Comparison of ENCODE assay signal across 7 mouse cellular contexts in the genomic region with DNA sequence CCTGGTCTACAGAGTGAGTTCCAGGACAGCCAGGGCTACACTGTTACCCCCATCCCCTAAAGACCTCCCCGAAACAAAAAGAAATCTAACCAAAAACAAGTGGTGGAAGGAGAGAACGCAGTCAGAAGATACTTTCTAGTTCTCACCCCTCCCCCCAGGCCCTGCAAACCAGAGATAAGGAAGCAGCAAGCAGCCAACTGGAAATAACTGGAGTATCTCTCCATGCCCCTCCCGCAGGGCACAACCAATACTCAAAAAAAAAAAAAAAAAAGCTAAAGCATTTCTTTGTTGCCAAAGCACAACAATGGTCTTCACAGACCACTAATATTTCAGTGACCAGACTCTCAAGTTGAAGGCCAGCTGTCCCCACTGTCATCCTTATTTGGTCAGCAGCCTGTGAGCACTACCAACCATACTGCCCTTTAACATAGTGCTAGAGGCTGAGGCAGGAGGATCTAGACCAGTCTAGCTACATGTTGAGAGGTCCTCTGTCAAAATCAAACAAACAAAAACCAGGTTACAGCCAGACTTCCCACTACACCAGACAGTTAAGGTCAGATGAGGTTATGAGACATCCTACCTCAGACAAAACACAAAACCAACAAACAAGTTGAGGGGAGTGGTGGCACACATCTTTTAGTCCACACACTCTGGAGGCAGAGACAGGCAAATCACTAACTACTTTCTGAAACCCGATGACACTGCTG. TPM values are rescaled to one million over a fixed set of nuclear protein-coding genes. Genes with fewer than 3 reads are reported as not detected.
DNase-seq lines count a peak whose midpoint lies in the region; ATAC-seq and TF ChIP-seq lines count a peak whose summit lies in the region.

No protein-coding gene starts in this region.

- no peaks in the 10 kb centered on the region; the same call in 1 of the 2 replicates for H3K79me2 ChIP-seq in heart, adult 2 months (replicated peaks; ENCODE audit: control insufficient read depth, insufficient read depth, low read length)

- intact Hi-C loops in heart, adult 2 months (cut with DNase I): no loop called here

- H3K27me3 ChIP-seq in heart, postnatal 0 days (ENCODE audit: control insufficient read depth, insufficient read depth, low read length): no peaks in the 10 kb centered on the region
- H3K27me3 ChIP-seq in heart, adult 2 months (ENCODE audit: control insufficient read depth, insufficient read depth, low read length): no peaks in the 10 kb centered on the region
- no peaks in the 10 kb centered on the region for H3K27me3 ChIP-seq in limb, embryonic 14.5 days (ENCODE audit: control insufficient read depth, insufficient read depth, low read length)
- H3K27me3 ChIP-seq in neural tube, embryonic 13.5 days: no peaks in the 10 kb centered on the region
- no peaks in the 10 kb centered on the region for H3K27me3 ChIP-seq in thymus, adult 2 months (ENCODE audit: control insufficient read depth, insufficient read depth, low read length)

- no peak overlapping the region for H3K27ac ChIP-seq in heart, postnatal 0 days (ENCODE audit: low read depth)
- H3K27ac ChIP-seq in heart, adult 2 months: no peak overlapping the region
- H3K27ac ChIP-seq in limb, embryonic 14.5 days (replicated peaks; ENCODE audit: low read depth, low read length): no peak overlapping the region
- H3K27ac ChIP-seq in neural tube, embryonic 13.5 days (replicated peaks): no peak overlapping the region
- H3K27ac ChIP-seq in thymus, adult 2 months (ENCODE audit: control insufficient read depth, insufficient read depth, low read length): no peak overlapping the region

- TF ChIP-seq CTCF in heart, postnatal 0 days (IDR thresholded peaks at IDR 0.05; ENCODE audit: low read depth): no peak
- no peak for TF ChIP-seq CTCF in heart, adult 2 months (IDR thresholded peaks at IDR 0.05)
- no peak for TF ChIP-seq CTCF in thymus, adult 2 months (IDR thresholded peaks at IDR 0.05; ENCODE audit: borderline replicate concordance, control insufficient read depth, extremely low read depth, insufficient read depth, low read length, poor library complexity)

- no peak for TF ChIP-seq POLR2A in heart, adult 2 months (IDR thresholded peaks at IDR 0.05; ENCODE audit: insufficient read depth, low read depth, low read length)
- TF ChIP-seq POLR2A in limb, embryonic 14.5 days (IDR thresholded peaks at IDR 0.05; ENCODE audit: borderline replicate concordance, extremely low read depth, insufficient read depth, insufficient read length): no peak
- no peak for TF ChIP-seq POLR2A in thymus, adult 2 months (IDR thresholded peaks at IDR 0.05; ENCODE audit: control insufficient read depth, extremely low read depth, insufficient read depth, low read length, poor library complexity)

- H3K4me1 ChIP-seq in heart, postnatal 0 days (ENCODE audit: control insufficient read depth, insufficient read depth): peaks cover 22% of the 10 kb centered on the region
- H3K4me1 ChIP-seq in heart, adult 2 months (ENCODE audit: control insufficient read depth, insufficient read depth, low read length): peaks cover 9% of the 10 kb centered on the region
- peaks cover 11% of the 10 kb centered on the region for H3K4me1 ChIP-seq in limb, embryonic 14.5 days (ENCODE audit: control insufficient read depth, insufficient read depth, low read length)
- H3K4me1 ChIP-seq in neural tube, embryonic 13.5 days (replicated peaks): peaks cover 38% of the 10 kb centered on the region
- H3K4me1 ChIP-seq in thymus, adult 2 months (replicated peaks; ENCODE audit: control insufficient read depth, insufficient read depth, low read length): peaks cover 11% of the 10 kb centered on the region

- no peak for DNase-seq in heart, postnatal 0 days (ENCODE audit: low spot score)
- DNase-seq in heart, adult 2 months: no peak
- DNase-seq in limb, embryonic 14.5 days (ENCODE audit: low spot score): no peak
- no peak for DNase-seq in ovary, adult 18-20 months (ENCODE audit: low spot score)
- no peak for DNase-seq in thymus, adult 2 months

- no peak for ATAC-seq in heart, postnatal 0 days (ENCODE audit: insufficient read depth, low read depth)
- ATAC-seq in common myeloid progenitor, adult 5-6 weeks (replicated peaks; ENCODE audit: low read depth, poor library complexity, severe bottlenecking): peak; percentile 58
- ATAC-seq in limb, embryonic 14.5 days (ENCODE audit: low FRiP score, low read depth): no peak
- ATAC-seq in neural tube, embryonic 13.5 days (ENCODE audit: low read depth): no peak

- H3K4me2 ChIP-seq in heart, postnatal 0 days (ENCODE audit: low read depth, low read length): peak overlapping the region; percentile 99; the same call in 1 of the 2 replicates
- H3K4me2 ChIP-seq in limb, embryonic 14.5 days (replicated peaks; ENCODE audit: low read depth, low read length, severe bottlenecking): no peak overlapping the region
- peak overlapping the region; percentile 95 for H3K4me2 ChIP-seq in neural tube, embryonic 13.5 days

- no peak overlapping the region for H3K9ac ChIP-seq in heart, postnatal 0 days (replicated peaks; ENCODE audit: low read depth, low read length)
- no peak overlapping the region for H3K9ac ChIP-seq in heart, adult 2 months (ENCODE audit: low read depth, low read length)
- no peak overlapping the region for H3K9ac ChIP-seq in limb, embryonic 14.5 days (ENCODE audit: low read depth, low read length, severe bottlenecking)
- peak overlapping the region; percentile 94; the same call in 1 of the 2 replicates for H3K9ac ChIP-seq in neural tube, embryonic 13.5 days

- no peak overlapping the region for H3K4me3 ChIP-seq in heart, postnatal 0 days (ENCODE audit: low read depth, low read length)
- no peak overlapping the region for H3K4me3 ChIP-seq in heart, adult 2 months
- 0 out of 2 replicates have a peak overlapping the region, but pooled peaks have one; percentile 68 for H3K4me3 ChIP-seq in limb, embryonic 14.5 days (replicated peaks; ENCODE audit: low read length)
- H3K4me3 ChIP-seq in neural tube, embryonic 13.5 days: no peak overlapping the region
- no peak overlapping the region for H3K4me3 ChIP-seq in thymus, adult 2 months (ENCODE audit: control insufficient read depth, insufficient read depth, low read length)

- 26% methylated on average over 4 of the region's 4 CpGs for WGBS in heart, postnatal 0 days
- 27% methylated on average over 4 of the region's 4 CpGs for WGBS in heart, adult 2 months
- WGBS in limb, embryonic 14.5 days: 76% methylated on average over 4 of the region's 4 CpGs
- WGBS in neural tube, embryonic 13.5 days: 69% methylated on average over 4 of the region's 4 CpGs
- WGBS in thymus, adult 2 months: 44% methylated on average over 4 of the region's 4 CpGs

- no peak for TF ChIP-seq EP300 in heart, postnatal 0 days (IDR thresholded peaks at IDR 0.05; ENCODE audit: low read depth)
- no peak for TF ChIP-seq EP300 in heart, adult 2 months (IDR thresholded peaks at IDR 0.05; ENCODE audit: insufficient read depth, low read depth, low read length)

- H3K36me3 ChIP-seq in heart, postnatal 0 days (replicated peaks; ENCODE audit: control insufficient read depth, insufficient read depth, low read length): peaks cover 34% of the 10 kb centered on the region
- H3K36me3 ChIP-seq in heart, adult 2 months (ENCODE audit: control insufficient read depth, insufficient read depth, low read length): no peaks in the 10 kb centered on the region
- H3K36me3 ChIP-seq in limb, embryonic 14.5 days (ENCODE audit: control insufficient read depth, insufficient read depth, low read length): peaks cover 32% of the 10 kb centered on the region
- H3K36me3 ChIP-seq in neural tube, embryonic 13.5 days: peaks cover 41% of the 10 kb centered on the region
- no peaks in the 10 kb centered on the region for H3K36me3 ChIP-seq in thymus, adult 2 months (ENCODE audit: control insufficient read depth, insufficient read depth, low read length)

- no peaks in the 10 kb centered on the region for H3K9me3 ChIP-seq in heart, postnatal 0 days (replicated peaks; ENCODE audit: control insufficient read depth, low read length)
- no peaks in the 10 kb centered on the region for H3K9me3 ChIP-seq in limb, embryonic 14.5 days (ENCODE audit: control insufficient read depth, low read length)
- no peaks in the 10 kb centered on the region for H3K9me3 ChIP-seq in neural tube, embryonic 13.5 days

RNA-seq across cellular contexts. Expression of a gene that starts 6.5 kb away (rescaled TPM):
- total RNA-seq in heart, postnatal 0 days (2014; rRNA removed; ENCODE audit: low replicate concordance): 77.9 and 130 TPM in 2 replicates
- 171 and 174 TPM in 2 replicates for polyA plus RNA-seq in heart, postnatal 0 days (2015; fragmentation: Nextera tagmentation; extraction: Ambion mirVana)
- 100 to 1,000 TPM; 101 to 114 TPM for total RNA-seq in heart, adult 2 months (2021)
- polyA plus RNA-seq in heart, adult 2 months (2012; rRNA removed): 97.3 and 117 TPM in 2 replicates
- 94.0 and 136 TPM in 2 replicates for total RNA-seq in common myeloid progenitor, adult 5-6 weeks (2017)
- polyA plus RNA-seq in limb, embryonic 14.5 days (2012; rRNA removed): 156 and 171 TPM in 2 replicates
- polyA plus RNA-seq in limb, embryonic 14.5 days (2014; fragmentation: Nextera tagmentation; extraction: Ambion mirVana): 316 and 318 TPM in 2 replicates
- 224 and 235 TPM in 2 replicates for polyA plus RNA-seq in neural tube, embryonic 13.5 days (2015; fragmentation: Nextera tagmentation; extraction: Ambion mirVana)
- polyA plus RNA-seq in thymus, adult 2 months (2012; rRNA removed): 71.2 and 78.5 TPM in 2 replicates

RNA-seq across cellular contexts. Expression of a gene that starts 8.0 kb away (rescaled TPM):
- total RNA-seq in heart, postnatal 0 days (2014; rRNA removed; ENCODE audit: low replicate concordance): 15.9 and 27.1 TPM in 2 replicates
- 12.8 and 13.4 TPM in 2 replicates for polyA plus RNA-seq in heart, postnatal 0 days (2015; fragmentation: Nextera tagmentation; extraction: Ambion mirVana)
- total RNA-seq in heart, adult 2 months (2021): 10 to 100 TPM; 26.3 to 33.1 TPM
- 19.6 and 21.3 TPM in 2 replicates for polyA plus RNA-seq in heart, adult 2 months (2012; rRNA removed)
- total RNA-seq in common myeloid progenitor, adult 5-6 weeks (2017): 0.29 and 1.3 TPM in 2 replicates
- polyA plus RNA-seq in limb, embryonic 14.5 days (2012; rRNA removed): 22.1 and 24.1 TPM in 2 replicates
- 9.5 and 11.6 TPM in 2 replicates for polyA plus RNA-seq in limb, embryonic 14.5 days (2014; fragmentation: Nextera tagmentation; extraction: Ambion mirVana)
- 28.4 and 29.9 TPM in 2 replicates for polyA plus RNA-seq in neural tube, embryonic 13.5 days (2015; fragmentation: Nextera tagmentation; extraction: Ambion mirVana)
- 8.3 and 9.8 TPM in 2 replicates for polyA plus RNA-seq in thymus, adult 2 months (2012; rRNA removed)

RNA-seq across cellular contexts. Expression of a gene that starts 12.4 kb away (rescaled TPM):
- total RNA-seq in heart, postnatal 0 days (2014; rRNA removed; ENCODE audit: low replicate concordance): 11.3 and 25.2 TPM in 2 replicates
- 11.4 and 12.5 TPM in 2 replicates for polyA plus RNA-seq in heart, postnatal 0 days (2015; fragmentation: Nextera tagmentation; extraction: Ambion mirVana)
- total RNA-seq in heart, adult 2 months (2021): 10 to 100 TPM; 21.0 to 26.5 TPM
- polyA plus RNA-seq in heart, adult 2 months (2012; rRNA removed): 20.1 and 27.1 TPM in 2 replicates
- total RNA-seq in common myeloid progenitor, adult 5-6 weeks (2017): 7.9 and 12.2 TPM in 2 replicates
- 33.4 and 44.3 TPM in 2 replicates for polyA plus RNA-seq in limb, embryonic 14.5 days (2012; rRNA removed)
- polyA plus RNA-seq in limb, embryonic 14.5 days (2014; fragmentation: Nextera tagmentation; extraction: Ambion mirVana): 17.6 and 22.1 TPM in 2 replicates
- 22.4 and 23.3 TPM in 2 replicates for polyA plus RNA-seq in neural tube, embryonic 13.5 days (2015; fragmentation: Nextera tagmentation; extraction: Ambion mirVana)
- 47.4 and 54.5 TPM in 2 replicates for polyA plus RNA-seq in thymus, adult 2 months (2012; rRNA removed)

RNA-seq across cellular contexts. Expression of a gene that starts 20.7 kb away (rescaled TPM):
- 45.7 and 51.8 TPM in 2 replicates for total RNA-seq in heart, postnatal 0 days (2014; rRNA removed; ENCODE audit: low replicate concordance)
- polyA plus RNA-seq in heart, postnatal 0 days (2015; fragmentation: Nextera tagmentation; extraction: Ambion mirVana): 5.1 and 5.4 TPM in 2 replicates
- total RNA-seq in heart, adult 2 months (2021): 10 to 100 TPM in 1 of 2 experiments, 1 to 10 TPM in 1; 10.0 to 10.9 TPM
- 6.7 and 11.7 TPM in 2 replicates for polyA plus RNA-seq in heart, adult 2 months (2012; rRNA removed)
- total RNA-seq in common myeloid progenitor, adult 5-6 weeks (2017): 0.82 and 0.87 TPM in 2 replicates
- polyA plus RNA-seq in limb, embryonic 14.5 days (2012; rRNA removed): 6.7 and 7.2 TPM in 2 replicates
- 2.4 and 2.5 TPM in 2 replicates for polyA plus RNA-seq in limb, embryonic 14.5 days (2014; fragmentation: Nextera tagmentation; extraction: Ambion mirVana)
- 15.1 and 16.5 TPM in 2 replicates for polyA plus RNA-seq in neural tube, embryonic 13.5 days (2015; fragmentation: Nextera tagmentation; extraction: Ambion mirVana)
- 1.7 and 2.7 TPM in 2 replicates for polyA plus RNA-seq in thymus, adult 2 months (2012; rRNA removed)

RNA-seq across cellular contexts. Expression of a gene that starts 27.7 kb away (rescaled TPM):
- total RNA-seq in heart, postnatal 0 days (2014; rRNA removed; ENCODE audit: low replicate concordance): 4.5 and 4.9 TPM in 2 replicates
- polyA plus RNA-seq in heart, postnatal 0 days (2015; fragmentation: Nextera tagmentation; extraction: Ambion mirVana): 4.6 and 4.9 TPM in 2 replicates
- total RNA-seq in heart, adult 2 months (2021): 1 to 10 TPM; 2.8 to 3.2 TPM
- polyA plus RNA-seq in heart, adult 2 months (2012; rRNA removed): 3.9 and 4.9 TPM in 2 replicates
- 15.4 and 20.2 TPM in 2 replicates for total RNA-seq in common myeloid progenitor, adult 5-6 weeks (2017)
- polyA plus RNA-seq in limb, embryonic 14.5 days (2012; rRNA removed): 31.3 and 33.6 TPM in 2 replicates
- 20.1 and 20.4 TPM in 2 replicates for polyA plus RNA-seq in limb, embryonic 14.5 days (2014; fragmentation: Nextera tagmentation; extraction: Ambion mirVana)
- 19.9 and 20.4 TPM in 2 replicates for polyA plus RNA-seq in neural tube, embryonic 13.5 days (2015; fragmentation: Nextera tagmentation; extraction: Ambion mirVana)
- polyA plus RNA-seq in thymus, adult 2 months (2012; rRNA removed): 50.0 and 59.1 TPM in 2 replicates
